Mouse (Mus musculus) midbrain, embryonic 14.5 days (tissue): ENCODE measurements at regions not wholly inside any gene's neighbourhood (a gene's known extent, or its start where the extent isn't known, plus 50 kb on each side); places are given as distances from the start of the nearest gene placed in this dataset.

Source experiments
- ATAC-seq: fragments of 200-750 bp; cut with Nextera tagmentation; 2 replicates; pipeline ENCODE4 v1.8.0; 2017; ENCODE audit warnings: moderate number of reproducible peaks, moderate library complexity; ENCODE audit not compliant: low FRiP score, low TSS enrichment
- DNase-seq: peaks from one replicate; pipeline ENCODE4 v3.0.0-alpha.2; 2015
- H3K27ac ChIP-seq: fragments of 300-500 bp; sonication (generic); replicated peaks from 2 replicates; pipeline ENCODE4 v1.5.1; 2014; ENCODE audit warnings: mild to moderate bottlenecking, low read depth, low read length, moderate library complexity
- H3K27me3 ChIP-seq: fragments of 300-500 bp; sonication (generic); 2 replicates; pipeline ENCODE4 v1.6.1; 2014; ENCODE audit warnings: low read length, control low read depth, mixed read lengths; ENCODE audit not compliant: control insufficient read depth, insufficient read depth
- H3K36me3 ChIP-seq: fragments of 300-500 bp; sonication (generic); 2 replicates; pipeline ENCODE4 v1.6.1; 2014; ENCODE audit warnings: low read length, control low read depth; ENCODE audit not compliant: control insufficient read depth, insufficient read depth
- H3K4me1 ChIP-seq: fragments of 300-500 bp; sonication (generic); 2 replicates; pipeline ENCODE4 v1.6.1; 2014; ENCODE audit warnings: mild to moderate bottlenecking, antibody characterized with exemption, low read length, control low read depth; ENCODE audit not compliant: control insufficient read depth, insufficient read depth
- H3K4me2 ChIP-seq: fragments of 300-500 bp; sonication (generic); 2 replicates; pipeline ENCODE4 v1.6.1; 2014; ENCODE audit warnings: mild to moderate bottlenecking, low read length, moderate library complexity
- H3K4me3 ChIP-seq: fragments of 300-500 bp; sonication (generic); replicated peaks from 2 replicates; pipeline ENCODE4 v1.5.1; 2014; ENCODE audit warnings: low read depth, low read length
- H3K9ac ChIP-seq: fragments of 300-500 bp; sonication (generic); replicated peaks from 2 replicates; pipeline ENCODE4 v1.6.1; 2014; ENCODE audit warnings: mild to moderate bottlenecking, low read length, moderate library complexity
- H3K9me3 ChIP-seq: fragments of 300-500 bp; sonication (generic); 2 replicates; pipeline ENCODE4 v1.6.1; 2016; ENCODE audit warnings: low read length, control low read depth, mixed read lengths; ENCODE audit not compliant: control insufficient read depth
- WGBS: fragments of 180-500 bp; shearing (Covaris S2); extraction: QIAGEN DNeasy Blood & Tissue Kit; methylation state at CpG from one replicate; pipeline ENCODE4 v1.1.7; 2014; 5-methylcytosine and 5-hydroxymethylcytosine counted together

DNA sequence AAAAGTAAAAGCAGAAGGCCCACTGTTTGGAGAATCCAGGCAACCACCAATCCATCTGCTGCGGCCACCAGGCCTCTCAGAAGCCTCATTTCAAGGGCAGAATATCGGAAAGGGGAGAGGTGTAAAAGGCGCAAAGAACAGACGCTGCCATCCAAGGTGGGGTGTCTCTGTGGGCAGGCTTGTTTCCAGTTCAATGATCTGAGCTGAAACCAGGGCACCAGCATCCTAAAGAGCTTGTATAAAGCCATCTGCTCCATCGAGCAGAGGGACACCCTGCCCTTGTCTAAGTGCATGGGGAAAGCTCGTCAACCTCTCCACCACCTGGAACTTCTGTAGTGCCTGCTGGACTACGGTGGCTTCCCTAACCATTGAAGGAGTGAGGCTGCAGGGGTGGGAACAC lies 363.7 kb upstream of the Spred2 start:
- ATAC-seq (no peak), DNase-seq (no peak)
- Histone ChIP-seq H3K27ac (no peak overlapping the region), H3K4me3 (no peak overlapping the region), H3K4me2 (no peak overlapping the region), H3K27me3 (no peaks in the 10 kb centered on the region), H3K4me1 (0 out of 2 replicates have a peak, but pooled peaks cover under 1% of the 10 kb centered on the region), H3K9me3 (no peaks in the 10 kb centered on the region), H3K9ac (no peak overlapping the region), H3K36me3 (no peaks in the 10 kb centered on the region)
- 77% methylated on average over 7 of the region's 7 CpGs for WGBS

DNA sequence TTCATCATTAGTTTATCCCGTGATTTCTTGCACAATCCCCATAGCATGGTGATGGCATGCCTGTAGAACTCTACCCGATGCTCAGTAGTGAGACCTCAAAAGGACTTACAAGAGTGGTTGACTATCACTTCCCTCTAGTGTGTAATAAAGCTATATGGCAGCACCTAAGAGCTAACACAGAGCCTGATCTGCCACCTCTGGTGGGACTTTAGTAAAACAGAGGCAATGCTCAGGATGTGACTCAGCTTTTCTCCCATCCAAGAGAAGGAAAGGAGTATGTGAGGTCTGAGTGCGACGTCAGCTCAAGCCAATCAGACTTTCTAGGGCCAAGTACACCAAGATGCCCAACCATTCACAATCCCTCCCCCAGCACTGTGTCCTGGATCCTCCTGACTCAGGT lies 361.5 kb upstream of the Spred2 start:
- Histone ChIP-seq H3K9ac (no peak overlapping the region), H3K4me1 (no peaks in the 10 kb centered on the region), H3K4me2 (no peak overlapping the region), H3K27me3 (no peaks in the 10 kb centered on the region), H3K4me3 (no peak overlapping the region), H3K9me3 (no peaks in the 10 kb centered on the region), H3K27ac (no peak overlapping the region), H3K36me3 (no peaks in the 10 kb centered on the region)
- no peak for DNase-seq
- WGBS: 95% methylated on average over 4 of the region's 4 CpGs
- ATAC-seq: no peak

DNA sequence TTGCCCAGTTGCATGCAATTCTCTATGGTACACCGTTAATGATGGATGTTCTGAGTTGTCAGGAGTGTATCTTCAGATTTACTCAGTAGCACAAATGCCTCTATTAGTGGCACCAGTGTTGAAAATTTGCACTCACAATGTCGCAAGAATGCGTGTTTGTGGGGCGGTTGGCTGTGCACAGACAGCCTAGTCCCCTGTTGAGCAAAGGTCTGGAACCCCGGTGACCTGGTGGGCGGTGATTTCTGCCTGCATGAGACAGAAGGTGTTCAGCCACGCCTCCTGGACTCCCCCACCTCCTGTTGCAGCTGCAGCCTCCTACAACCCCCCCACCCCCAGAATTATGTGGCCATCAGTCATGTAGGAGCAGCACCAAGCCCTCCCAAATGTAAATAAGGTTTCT lies 338.9 kb upstream of the Spred2 start:
- no peaks in the 10 kb centered on the region for H3K4me1 ChIP-seq
- H3K9me3 ChIP-seq: no peaks in the 10 kb centered on the region
- H3K36me3 ChIP-seq: no peaks in the 10 kb centered on the region
- no peaks in the 10 kb centered on the region for H3K27me3 ChIP-seq
- no peak overlapping the region for H3K4me3 ChIP-seq
- ATAC-seq: no peak
- no peak overlapping the region for H3K4me2 ChIP-seq
- DNase-seq: no peak
- 85% methylated on average over 7 of the region's 7 CpGs for WGBS
- H3K27ac ChIP-seq: no peak overlapping the region
- no peak overlapping the region for H3K9ac ChIP-seq

DNA sequence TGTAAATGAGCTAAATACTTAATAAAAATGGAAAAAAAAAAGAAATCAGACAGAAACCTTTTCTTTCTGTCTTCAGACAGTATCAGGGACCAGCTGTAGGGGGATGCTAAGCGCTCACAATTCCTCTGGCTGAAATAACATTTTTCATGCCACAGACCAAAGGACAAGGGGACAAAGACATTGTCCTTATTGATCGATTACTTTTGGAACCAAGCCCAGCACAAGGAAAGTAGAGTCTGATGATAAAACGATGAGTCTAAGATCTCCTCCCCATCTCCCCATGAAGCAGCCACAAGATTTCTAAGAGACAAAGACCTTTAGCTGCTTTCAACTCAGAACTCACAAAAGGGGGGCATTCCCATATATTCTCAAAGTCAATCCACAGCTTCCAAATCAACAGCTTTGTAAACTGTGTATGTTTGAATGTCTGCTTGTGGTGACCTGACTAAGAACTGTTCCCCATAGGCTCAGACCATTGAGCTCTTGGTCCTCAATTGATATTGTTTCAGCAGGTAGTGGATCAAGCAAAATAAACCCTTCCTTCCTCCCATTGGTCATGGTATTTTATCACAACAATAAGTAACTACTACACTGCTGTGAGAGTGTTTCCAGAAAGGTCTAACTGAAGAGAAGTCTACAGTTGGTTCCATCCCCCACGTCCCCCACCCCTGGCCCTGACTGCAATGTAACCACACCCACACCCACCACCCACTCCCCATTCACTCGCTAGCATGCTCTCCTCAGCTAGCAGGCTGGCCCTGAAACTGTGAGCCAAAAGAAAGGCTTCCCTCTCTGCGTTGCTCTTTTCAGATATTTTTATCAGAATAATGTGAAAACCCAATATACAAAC lies 331.4 kb upstream of the Spred2 start:
- no peak for ATAC-seq

DNA sequence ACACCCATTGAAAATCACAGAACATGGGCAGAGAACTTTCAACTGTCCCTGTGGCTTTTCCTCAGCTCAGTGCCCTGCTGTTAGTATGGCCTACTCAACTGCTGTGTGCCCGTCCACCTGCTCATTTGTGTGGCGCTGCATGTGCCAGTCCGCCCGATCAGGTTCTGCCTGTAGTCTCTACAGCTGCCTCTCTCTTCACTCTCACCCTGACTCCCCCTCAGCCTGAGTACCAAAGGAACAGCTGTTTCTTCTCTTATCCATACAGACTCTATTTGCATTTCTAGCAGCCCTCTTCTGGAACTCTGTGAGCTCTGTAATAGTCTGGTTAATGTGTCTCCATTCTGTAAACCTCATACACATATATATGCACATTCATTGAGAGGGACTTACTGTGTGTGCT lies 329.1 kb upstream of the Spred2 start:
- ATAC-seq (no peak), DNase-seq (no peak)
- H3K9ac ChIP-seq: no peak overlapping the region

More for the DNA sequence above, 331.4 kb upstream of the Spred2 start:
- Histone ChIP-seq H3K9ac (no peak overlapping the region), H3K27ac (no peak overlapping the region), H3K36me3 (no peaks in the 10 kb centered on the region), H3K4me2 (no peak overlapping the region), H3K4me1 (0 out of 2 replicates have a peak, but pooled peaks cover 3% of the 10 kb centered on the region), H3K4me3 (no peak overlapping the region), H3K9me3 (peaks cover 5% of the 10 kb centered on the region; the same call in 1 of the 2 replicates), H3K27me3 (no peaks in the 10 kb centered on the region)
- 79% methylated on average over 6 of the region's 6 CpGs for WGBS
- no peak for DNase-seq

DNA sequence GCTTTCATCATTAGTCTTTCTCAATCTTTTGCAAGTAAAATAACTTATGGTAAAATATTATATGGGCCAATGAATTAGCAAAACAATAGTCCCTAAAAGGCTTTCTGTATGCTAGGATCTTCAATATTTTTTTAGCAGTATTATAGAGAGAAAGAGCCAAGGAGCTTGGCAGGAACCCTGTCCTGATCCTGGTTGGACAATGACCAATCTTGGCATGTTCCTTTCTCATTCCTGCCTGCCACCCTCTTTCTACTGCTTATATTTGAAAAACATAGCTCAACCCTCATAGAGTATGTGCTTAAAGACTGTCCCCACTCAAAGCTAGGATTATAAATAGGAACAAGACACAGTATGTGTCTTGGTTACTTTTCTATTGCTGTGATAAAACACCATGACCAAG lies 327.8 kb upstream of the Spred2 start:
- Histone ChIP-seq H3K9me3 (peaks cover 5% of the 10 kb centered on the region; the same call in 1 of the 2 replicates), H3K27ac (no peak overlapping the region), H3K36me3 (no peaks in the 10 kb centered on the region), H3K4me2 (no peak overlapping the region), H3K27me3 (no peaks in the 10 kb centered on the region), H3K4me1 (0 out of 2 replicates have a peak, but pooled peaks cover 3% of the 10 kb centered on the region), H3K9ac (no peak overlapping the region), H3K4me3 (no peak overlapping the region)
- ATAC-seq: no peak
- no peak for DNase-seq

More for the DNA sequence above, 329.1 kb upstream of the Spred2 start:
- Histone ChIP-seq H3K9me3 (peaks cover 5% of the 10 kb centered on the region; the same call in 1 of the 2 replicates), H3K27ac (no peak overlapping the region), H3K4me2 (no peak overlapping the region), H3K36me3 (no peaks in the 10 kb centered on the region), H3K27me3 (no peaks in the 10 kb centered on the region), H3K4me3 (no peak overlapping the region), H3K4me1 (0 out of 2 replicates have a peak, but pooled peaks cover 3% of the 10 kb centered on the region)
- WGBS: 81% methylated on average over 4 of the region's 4 CpGs

DNA sequence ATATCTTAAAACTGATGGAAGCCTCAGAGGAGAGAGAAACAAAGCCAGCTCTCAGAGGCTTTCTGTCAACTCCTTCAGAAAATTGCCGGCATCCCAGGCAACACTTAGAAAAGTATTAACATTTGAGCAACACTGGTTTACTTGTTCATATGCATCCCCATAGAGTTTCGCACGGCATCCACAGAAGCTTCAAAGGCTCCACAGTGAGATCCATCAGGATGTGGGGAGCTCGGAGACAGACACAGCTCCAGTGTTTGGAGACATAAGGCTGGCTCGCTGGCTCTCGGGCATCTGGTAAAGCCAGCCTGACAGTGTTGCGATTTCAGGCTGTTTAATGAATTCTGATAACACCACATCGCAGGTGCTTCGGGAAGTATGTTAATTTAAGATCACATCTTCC lies 324.7 kb upstream of the Spred2 start:
- Histone ChIP-seq H3K9me3 (no peaks in the 10 kb centered on the region), H3K4me3 (no peak overlapping the region), H3K4me1 (no peaks in the 10 kb centered on the region), H3K27me3 (no peaks in the 10 kb centered on the region), H3K4me2 (no peak overlapping the region), H3K36me3 (no peaks in the 10 kb centered on the region), H3K27ac (no peak overlapping the region), H3K9ac (no peak overlapping the region)
- ATAC-seq: no peak
- WGBS: 66% methylated on average over 9 of the region's 9 CpGs
- peak; percentile 52 for DNase-seq

DNA sequence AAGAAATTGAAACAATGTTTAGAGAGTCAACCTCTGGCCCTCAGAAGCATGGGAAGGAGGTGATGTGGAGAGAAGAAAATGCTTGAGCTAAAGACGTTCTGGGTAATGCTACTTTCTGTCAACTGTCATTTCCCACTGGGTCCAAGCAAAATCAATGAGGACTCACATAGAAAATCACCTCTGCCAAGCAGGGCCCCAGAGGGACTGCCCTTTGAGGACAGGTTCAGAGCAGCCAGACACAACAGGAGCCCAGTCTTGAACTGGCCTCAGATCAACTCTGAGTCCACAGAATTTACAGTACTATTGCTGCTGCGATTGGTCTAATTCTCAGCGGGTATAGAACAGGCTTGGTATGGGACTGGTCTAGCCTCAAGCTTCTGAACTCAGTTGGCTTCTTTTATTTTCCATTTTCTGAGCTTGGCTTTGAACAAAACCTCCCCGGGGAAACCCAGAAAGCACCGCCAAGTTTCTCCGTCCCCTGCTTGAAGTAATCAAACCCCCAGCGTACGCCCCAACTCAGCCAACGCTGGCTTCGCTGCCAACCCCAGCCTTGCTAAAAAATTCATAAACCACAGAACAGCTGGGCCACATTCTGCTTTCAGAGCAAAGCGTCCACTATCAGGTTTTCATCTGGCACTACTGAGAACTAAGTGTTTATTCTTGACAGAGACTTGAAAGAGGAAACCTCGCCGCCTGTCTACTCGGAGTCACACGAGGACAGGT lies 322.8 kb upstream of the Spred2 start:
- ATAC-seq: no peak; the same call in 1 of the 2 replicates
- H3K4me1 ChIP-seq: no peaks in the 10 kb centered on the region
- no peak overlapping the region for H3K4me3 ChIP-seq
- no peaks in the 10 kb centered on the region for H3K36me3 ChIP-seq
- H3K9me3 ChIP-seq: no peaks in the 10 kb centered on the region
- peak; percentile 42 for DNase-seq
- no peak overlapping the region for H3K9ac ChIP-seq
- no peak overlapping the region for H3K27ac ChIP-seq
- 77% methylated on average over 15 of the region's 15 CpGs for WGBS
- no peaks in the 10 kb centered on the region for H3K27me3 ChIP-seq
- H3K4me2 ChIP-seq: no peak overlapping the region
